Mouse (Mus musculus): Measurements from ENCODE around the gene Tchh. TPM values are rescaled to one million over a fixed set of nuclear protein-coding genes. Genes with fewer than 3 reads are reported as not detected.
A peak's percentile ranks its signal among the peaks of the same experiment; 100 is the strongest.
"Not testable (repeated sequence)": the region's sequence is repeated elsewhere in the genome, so short reads cannot be mapped to it uniquely, and the experiment has no call there.

Tchh gene
- polyA plus RNA-seq, 1 experiment from 2014 or later: 1.1 TPM

- DNase-seq (ENCODE audit: low spot score, missing footprints) (peak; percentile 97), ATAC-seq (ENCODE audit: low FRiP score) (no peak)
- Histone ChIP-seq H3K4me3 (ENCODE audit: low read depth, low read length) (peak overlapping the region; percentile 53), H3K9ac (ENCODE audit: low read length) (peak overlapping the region; percentile 45), H3K9me3 (ENCODE audit: control insufficient read depth, low read length) (no peaks in the 10 kb centered on the region), H3K27me3 (ENCODE audit: control insufficient read depth, insufficient read depth, low read length) (peaks cover 40% of the 10 kb centered on the region), H3K27ac (ENCODE audit: low read depth, low read length) (no peak overlapping the region), H3K36me3 (ENCODE audit: control insufficient read depth, insufficient read depth, low read length) (no peaks in the 10 kb centered on the region), H3K4me2 (peak overlapping the region; percentile 82), H3K4me1 (ENCODE audit: control insufficient read depth, insufficient read depth, low read length) (peaks cover 4% of the 10 kb centered on the region)
- WGBS: under 1% methylated on average over 54 of the region's 54 CpGs
Measured at GRCm38 (mm10) chr3:93446128-93446755, 4.1 kb downstream of the Tchh start.

DNA sequence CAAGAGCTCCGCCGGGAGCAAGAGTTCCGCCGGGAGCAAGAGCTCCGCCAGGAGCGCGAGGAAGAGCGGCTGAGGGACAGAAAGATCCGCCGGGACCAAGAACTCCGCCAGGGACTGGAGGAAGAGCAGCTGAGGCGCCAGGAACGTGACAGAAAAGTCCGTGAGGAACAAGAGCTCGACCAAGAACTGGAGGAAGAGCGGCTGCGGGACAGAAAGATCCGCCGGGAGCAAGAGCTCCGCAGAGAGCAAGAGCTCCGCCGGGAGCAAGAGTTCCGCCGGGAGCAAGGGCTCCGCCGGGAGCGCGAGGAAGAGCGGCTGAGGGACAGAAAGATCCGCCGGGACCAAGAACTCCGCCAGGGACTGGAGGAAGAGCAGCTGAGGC, 4.6 kb downstream of the Tchh start:
- H3K36me3 ChIP-seq (ENCODE audit: control insufficient read depth, insufficient read depth, low read length); DNase-seq (ENCODE audit: low spot score, missing footprints); H3K4me1 ChIP-seq (ENCODE audit: control insufficient read depth, insufficient read depth, low read length); H3K27ac ChIP-seq (ENCODE audit: low read depth, low read length); H3K9me3 ChIP-seq (ENCODE audit: control insufficient read depth, low read length); ATAC-seq (ENCODE audit: low FRiP score): not testable (repeated sequence)
- peaks cover 40% of the 10 kb centered on the region for H3K27me3 ChIP-seq (ENCODE audit: control insufficient read depth, insufficient read depth, low read length)
- peak overlapping the region; percentile 45 for H3K9ac ChIP-seq (ENCODE audit: low read length)
- H3K4me2 ChIP-seq: peak overlapping the region; percentile 82
- WGBS: 2% methylated on average over 32 of the region's 32 CpGs
- H3K4me3 ChIP-seq (ENCODE audit: low read depth, low read length): peak overlapping the region; percentile 53

DNA sequence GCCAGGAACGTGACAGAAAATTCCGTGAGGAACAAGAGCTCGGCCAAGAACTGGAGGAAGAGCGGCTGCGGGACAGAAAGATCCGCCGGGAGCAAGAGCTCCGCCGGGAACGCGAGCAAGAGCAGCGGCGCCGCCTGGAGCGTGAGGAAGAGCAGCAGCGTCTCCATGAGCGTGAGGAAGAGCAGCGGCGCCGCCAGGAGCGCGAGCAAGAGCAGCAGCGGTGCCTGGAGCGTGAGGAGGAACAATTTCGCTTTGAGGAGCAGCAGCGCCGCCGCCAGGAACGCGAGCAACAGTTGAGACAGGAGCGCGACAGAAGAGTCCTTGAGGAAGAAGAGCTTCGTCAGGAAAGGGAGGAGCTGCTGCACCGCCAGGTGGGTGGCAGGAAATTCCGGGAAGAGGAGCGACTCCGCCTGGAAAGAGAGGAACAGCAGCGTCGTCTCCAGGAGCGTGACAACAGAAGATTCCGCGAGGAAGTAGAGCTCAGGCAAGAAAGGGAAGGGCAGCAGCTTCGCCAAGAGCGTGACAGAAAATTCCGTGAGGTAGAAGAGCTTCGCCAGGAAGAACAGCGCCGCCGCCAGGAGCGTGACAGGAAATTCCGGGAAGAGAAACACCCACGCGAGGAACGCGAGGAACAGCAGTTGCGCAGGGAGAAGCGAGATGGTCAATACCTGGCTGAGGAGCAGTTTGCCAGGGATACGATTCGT, 5.2 kb downstream of the Tchh start:
- ATAC-seq (ENCODE audit: low FRiP score) (peak; percentile 77), DNase-seq (ENCODE audit: low spot score, missing footprints) (peak; percentile 97)
- H3K27ac ChIP-seq (ENCODE audit: low read depth, low read length): no peak overlapping the region
- under 1% methylated on average over 59 of the region's 59 CpGs for WGBS
- H3K9ac ChIP-seq (ENCODE audit: low read length): peak overlapping the region; percentile 45
- no peaks in the 10 kb centered on the region for H3K9me3 ChIP-seq (ENCODE audit: control insufficient read depth, low read length)
- peaks cover 4% of the 10 kb centered on the region for H3K4me1 ChIP-seq (ENCODE audit: control insufficient read depth, insufficient read depth, low read length)
- no peaks in the 10 kb centered on the region for H3K36me3 ChIP-seq (ENCODE audit: control insufficient read depth, insufficient read depth, low read length)
- H3K27me3 ChIP-seq (ENCODE audit: control insufficient read depth, insufficient read depth, low read length): peaks cover 39% of the 10 kb centered on the region
- H3K4me3 ChIP-seq (ENCODE audit: low read depth, low read length): peak overlapping the region; percentile 53
- peak overlapping the region; percentile 82 for H3K4me2 ChIP-seq

DNA sequence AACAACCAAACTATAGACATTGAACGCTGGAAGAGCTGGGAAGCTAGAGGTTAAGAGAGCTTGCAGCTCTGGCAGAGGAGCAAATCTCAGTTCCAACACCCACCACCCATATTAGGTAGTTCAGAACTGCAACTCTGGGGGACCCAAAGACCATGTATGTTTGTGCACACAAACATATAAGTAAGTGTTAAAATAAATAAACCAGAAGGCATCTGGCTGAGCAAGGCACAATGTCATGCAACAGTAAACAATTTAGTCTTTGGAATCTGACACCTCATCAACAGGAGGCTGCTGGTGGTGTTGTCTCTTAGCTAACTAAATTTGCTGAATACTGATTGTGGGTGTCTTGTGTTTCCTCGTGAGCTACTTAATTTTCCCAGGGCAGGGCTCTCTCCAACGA, 24.4 kb downstream of the Tchh start:
- ATAC-seq (ENCODE audit: low FRiP score) (no peak), DNase-seq (ENCODE audit: low spot score, missing footprints) (no peak)
- Histone ChIP-seq H3K9ac (ENCODE audit: low read length) (no peak overlapping the region), H3K27me3 (ENCODE audit: control insufficient read depth, insufficient read depth, low read length) (no peaks in the 10 kb centered on the region), H3K4me1 (ENCODE audit: control insufficient read depth, insufficient read depth, low read length) (no peaks in the 10 kb centered on the region), H3K27ac (ENCODE audit: low read depth, low read length) (no peak overlapping the region), H3K4me3 (ENCODE audit: low read depth, low read length) (no peak overlapping the region), H3K4me2 (no peak overlapping the region), H3K36me3 (ENCODE audit: control insufficient read depth, insufficient read depth, low read length) (no peaks in the 10 kb centered on the region), H3K9me3 (ENCODE audit: control insufficient read depth, low read length) (no peaks in the 10 kb centered on the region)
- WGBS: 78% methylated on average over 3 of the region's 3 CpGs

- H3K36me3 ChIP-seq (ENCODE audit: control insufficient read depth, insufficient read depth, low read length): no peaks in the 10 kb centered on the region
- WGBS: 92% methylated on average over 4 of the region's 4 CpGs
Measured at GRCm38 (mm10) chr3:93467130-93467529, 25.0 kb downstream of the Tchh start.

DNA sequence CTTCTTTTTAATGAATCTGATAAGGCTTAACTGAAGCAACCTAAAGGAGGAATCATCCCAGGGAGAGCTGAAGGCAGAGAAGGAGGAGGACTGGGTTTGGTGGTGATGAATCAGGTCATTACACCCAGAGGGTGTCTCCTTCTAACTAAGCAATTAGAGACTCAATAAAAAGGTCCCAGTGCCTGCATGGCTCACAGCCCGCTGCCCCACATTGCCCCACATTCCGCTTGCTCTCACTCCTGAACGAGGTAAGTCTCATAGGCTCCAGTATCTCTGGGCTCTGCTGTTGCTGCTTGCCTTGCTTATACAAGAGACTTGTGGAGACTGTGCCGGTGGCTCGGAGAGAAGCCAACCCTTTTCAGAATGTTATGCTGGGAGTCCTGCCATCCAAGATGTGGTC, 26.4 kb downstream of the Tchh start, which contains the start of gene Tchhl1:
Tchhl1 (plus strand) TSS at position 194 of the 400 bp plus-strand sequence.
- H3K27ac ChIP-seq (ENCODE audit: low read depth, low read length): no peak within 1 kb of the TSS
- ATAC-seq (ENCODE audit: low FRiP score) (no peak), DNase-seq (ENCODE audit: low spot score, missing footprints) (no peak)
- H3K27me3 ChIP-seq (ENCODE audit: control insufficient read depth, insufficient read depth, low read length): no peaks in the 10 kb centered on the region
- no peaks in the 10 kb centered on the region for H3K4me1 ChIP-seq (ENCODE audit: control insufficient read depth, insufficient read depth, low read length)
- no peak within 1 kb of the TSS for H3K4me2 ChIP-seq
- no peak within 1 kb of the TSS for H3K4me3 ChIP-seq (ENCODE audit: low read depth, low read length)
- 79% methylated on average over 5 of the region's 5 CpGs for WGBS
- H3K9ac ChIP-seq (ENCODE audit: low read length): no peak within 1 kb of the TSS
- no peaks in the 10 kb centered on the region for H3K9me3 ChIP-seq (ENCODE audit: control insufficient read depth, low read length)
- H3K36me3 ChIP-seq (ENCODE audit: control insufficient read depth, insufficient read depth, low read length): no peaks in the 10 kb centered on the region

More at GRCm38 (mm10) chr3:93467130-93467529, 25.0 kb downstream of the Tchh start:
- Histone ChIP-seq H3K27me3 (ENCODE audit: control insufficient read depth, insufficient read depth, low read length) (no peaks in the 10 kb centered on the region), H3K27ac (ENCODE audit: low read depth, low read length) (no peak overlapping the region), H3K4me3 (ENCODE audit: low read depth, low read length) (no peak overlapping the region), H3K9me3 (ENCODE audit: control insufficient read depth, low read length) (no peaks in the 10 kb centered on the region), H3K4me2 (no peak overlapping the region), H3K9ac (ENCODE audit: low read length) (no peak overlapping the region), H3K4me1 (ENCODE audit: control insufficient read depth, insufficient read depth, low read length) (no peaks in the 10 kb centered on the region)
- DNase-seq (ENCODE audit: low spot score, missing footprints) (no peak), ATAC-seq (ENCODE audit: low FRiP score) (no peak)

GRCm38 (mm10) chr3:93469629-93470028, 27.5 kb downstream of the Tchh start:
- H3K27me3 ChIP-seq (ENCODE audit: control insufficient read depth, insufficient read depth, low read length): no peaks in the 10 kb centered on the region
- 77% methylated on average over 3 of the region's 3 CpGs for WGBS
- ATAC-seq (ENCODE audit: low FRiP score) (no peak), DNase-seq (ENCODE audit: low spot score, missing footprints) (no peak)
- H3K36me3 ChIP-seq (ENCODE audit: control insufficient read depth, insufficient read depth, low read length): no peaks in the 10 kb centered on the region
- no peak overlapping the region for H3K4me2 ChIP-seq
- no peak overlapping the region for H3K27ac ChIP-seq (ENCODE audit: low read depth, low read length)
- H3K4me3 ChIP-seq (ENCODE audit: low read depth, low read length): no peak overlapping the region
- H3K9me3 ChIP-seq (ENCODE audit: control insufficient read depth, low read length): no peaks in the 10 kb centered on the region
- no peak overlapping the region for H3K9ac ChIP-seq (ENCODE audit: low read length)
- H3K4me1 ChIP-seq (ENCODE audit: control insufficient read depth, insufficient read depth, low read length): no peaks in the 10 kb centered on the region

- no peak overlapping the region for H3K9ac ChIP-seq (ENCODE audit: low read length)
- no peaks in the 10 kb centered on the region for H3K4me1 ChIP-seq (ENCODE audit: control insufficient read depth, insufficient read depth, low read length)
- H3K27ac ChIP-seq (ENCODE audit: low read depth, low read length): no peak overlapping the region
- no peak overlapping the region for H3K4me3 ChIP-seq (ENCODE audit: low read depth, low read length)
- no peaks in the 10 kb centered on the region for H3K36me3 ChIP-seq (ENCODE audit: control insufficient read depth, insufficient read depth, low read length)
- DNase-seq (ENCODE audit: low spot score, missing footprints) (no peak), ATAC-seq (ENCODE audit: low FRiP score) (no peak)
- H3K4me2 ChIP-seq: no peak overlapping the region
- 87% methylated on average over 1 of the region's 1 CpGs for WGBS
- no peaks in the 10 kb centered on the region for H3K27me3 ChIP-seq (ENCODE audit: control insufficient read depth, insufficient read depth, low read length)
- no peaks in the 10 kb centered on the region for H3K9me3 ChIP-seq (ENCODE audit: control insufficient read depth, low read length)
Measured at GRCm38 (mm10) chr3:93480053-93480452, 37.9 kb downstream of the Tchh start.

- Histone ChIP-seq H3K9me3 (ENCODE audit: control insufficient read depth, low read length) (no peaks in the 10 kb centered on the region), H3K4me2 (no peak overlapping the region), H3K4me3 (ENCODE audit: low read depth, low read length) (no peak overlapping the region), H3K36me3 (ENCODE audit: control insufficient read depth, insufficient read depth, low read length) (no peaks in the 10 kb centered on the region), H3K9ac (ENCODE audit: low read length) (no peak overlapping the region), H3K27ac (ENCODE audit: low read depth, low read length) (no peak overlapping the region), H3K27me3 (ENCODE audit: control insufficient read depth, insufficient read depth, low read length) (no peaks in the 10 kb centered on the region), H3K4me1 (ENCODE audit: control insufficient read depth, insufficient read depth, low read length) (no peaks in the 10 kb centered on the region)
- ATAC-seq (ENCODE audit: low FRiP score) (no peak), DNase-seq (ENCODE audit: low spot score, missing footprints) (no peak)
- 87% methylated on average over 2 of the region's 2 CpGs for WGBS
Measured at GRCm38 (mm10) chr3:93481982-93482616, 40.0 kb downstream of the Tchh start.
